Mouse (Mus musculus) liver, embryonic 14.5 days (tissue): Measurements from ENCODE around the gene Map4k4.

ENCODE experiments used
- CTCF ChIP-seq: IDR thresholded peaks from 2 replicates; pipeline ENCODE4 v1.5.1; 2016; ENCODE audit warnings: antibody characterized with exemption, low read depth, control low read depth
- EP300 ChIP-seq: IDR thresholded peaks from 2 replicates; pipeline ENCODE4 v1.6.1; 2016; ENCODE audit warnings: antibody characterized with exemption, low read depth

GRCm38 (mm10) chr1:39911446-39911845 lies 10.7 kb downstream of the Map4k4 start:
- TF ChIP-seq CTCF (peak; percentile 72), EP300 (no peak)
